Mouse (Mus musculus) small intestine, adult 2 months (tissue): ENCODE results near the gene Gm44511. TPM values are rescaled to one million over a fixed set of nuclear protein-coding genes. Genes with fewer than 3 reads are reported as not detected.
A peak's percentile ranks its signal among the peaks of the same experiment; 100 is the strongest.

ENCODE experiments used
- H3K27ac ChIP-seq: fragments of 200-500 bp; 2 replicates; pipeline ENCODE4 v1.5.1; 2012; ENCODE audit warnings: low read depth, low read length, control low read depth, inconsistent platforms; ENCODE audit not compliant: insufficient read depth
- H3K27me3 ChIP-seq: fragments of 200-500 bp; 2 replicates; pipeline ENCODE4 v1.6.1; 2012; ENCODE audit warnings: mild to moderate bottlenecking, moderate library complexity, low read length, inconsistent platforms; ENCODE audit not compliant: control insufficient read depth, insufficient read depth
- H3K36me3 ChIP-seq: fragments of 200-500 bp; 2 replicates; pipeline ENCODE4 v1.6.1; 2012; ENCODE audit warnings: mild to moderate bottlenecking, low read length, control low read depth, inconsistent platforms; ENCODE audit not compliant: control insufficient read depth, insufficient read depth
- H3K4me1 ChIP-seq: fragments of 200-500 bp; 2 replicates; pipeline ENCODE4 v1.6.1; 2012; ENCODE audit warnings: low read length, inconsistent platforms, mixed read lengths; ENCODE audit not compliant: control insufficient read depth, insufficient read depth, insufficient read length
- H3K4me3 ChIP-seq: fragments of 200-500 bp; 2 replicates; pipeline ENCODE4 v1.5.1; 2012; ENCODE audit warnings: low read depth, mild to moderate bottlenecking, control low read depth, inconsistent platforms, low read length, moderate library complexity
- CTCF ChIP-seq: fragments of 200-500 bp; IDR thresholded peaks from 2 replicates; pipeline ENCODE4 v1.5.1; 2012; ENCODE audit warnings: low read depth, mild to moderate bottlenecking, control low read depth, inconsistent platforms, low read length, moderate library complexity, mixed read lengths; ENCODE audit not compliant: insufficient replicate concordance, insufficient read length; ENCODE audit errors: extremely low read depth
- POLR2A ChIP-seq: fragments of 200-500 bp; IDR thresholded peaks from 2 replicates; pipeline ENCODE4 v1.6.1; 2012; ENCODE audit warnings: low read depth, mild to moderate bottlenecking, control low read depth, inconsistent platforms, low read length, moderate library complexity
- WGBS: fragments of 180-500 bp; shearing (Covaris S2); methylation state at CpG from one replicate; pipeline ENCODE4 v1.1.7; 2018; 5-methylcytosine and 5-hydroxymethylcytosine counted together
- polyA plus RNA-seq: library from polyadenylated mRNA; depleted of rRNA; stranded (reverse); fragments of >200 nt; gene quantifications from 2 replicates; pipeline ENCODE4 v1.2.3, GENCODE M21; 2012; rRNA removed

The Gm44511 gene
- polyA plus RNA-seq: 0.46 TPM in 1 of 2 replicates, not detected in the other

- no peaks in the 10 kb centered on the region for H3K36me3 ChIP-seq
Measured at GRCm38 (mm10) chr6:128826132-128826531, at the start of gene Gm44511, which contains the start of gene Klrb1b. Gm44511 (minus strand) TSS chr6:128826315. Klrb1b (minus strand) TSS chr6:128826331.

GRCm38 (mm10) chr6:128871910-128872610, 45.9 kb upstream of the Gm44511 start:
- H3K36me3 ChIP-seq: no peaks in the 10 kb centered on the region
- no peaks in the 10 kb centered on the region for H3K27me3 ChIP-seq
- H3K4me1 ChIP-seq: no peaks in the 10 kb centered on the region
- TF ChIP-seq CTCF (no peak), POLR2A (no peak)
- no peak overlapping the region for H3K4me3 ChIP-seq
- H3K27ac ChIP-seq: no peak overlapping the region
- WGBS: 79% methylated on average over 1 of the region's 1 CpGs

More at GRCm38 (mm10) chr6:128826132-128826531, at the start of gene Gm44511, which contains the start of gene Klrb1b:
- Histone ChIP-seq H3K27ac (no peak within 1 kb of the TSS), H3K4me1 (no peaks in the 10 kb centered on the region), H3K4me3 (no peak within 1 kb of the TSS), H3K27me3 (no peaks in the 10 kb centered on the region)
- WGBS: 87% methylated on average over 6 of the region's 6 CpGs
- TF ChIP-seq CTCF (no peak), POLR2A (no peak)

DNA sequence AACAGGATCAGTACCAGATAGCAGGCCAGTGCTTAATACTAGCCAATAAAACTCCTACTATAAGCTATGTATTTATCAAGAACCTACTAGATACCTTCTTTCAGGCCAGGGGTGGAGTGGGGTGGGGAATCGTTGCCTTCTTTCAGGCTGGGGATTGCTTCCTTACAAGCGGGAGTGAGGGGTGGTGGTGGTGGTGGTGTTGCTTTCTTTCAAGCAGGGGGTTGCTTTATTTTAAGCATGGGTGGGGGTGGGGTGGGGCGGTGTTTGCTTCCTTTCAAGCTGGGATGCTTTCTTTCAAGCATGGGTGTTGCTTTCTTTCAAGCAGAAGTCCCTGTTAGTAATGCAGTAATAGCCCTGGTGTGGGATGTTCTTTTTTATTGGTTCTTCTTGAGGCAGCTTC, 42.7 kb upstream of the Gm44511 start:
- no peak overlapping the region for H3K4me3 ChIP-seq
- H3K27ac ChIP-seq: no peak overlapping the region
- TF ChIP-seq POLR2A: no peak
- no peak for TF ChIP-seq CTCF
- 81% methylated on average over 3 of the region's 3 CpGs for WGBS
- no peaks in the 10 kb centered on the region for H3K27me3 ChIP-seq
- H3K4me1 ChIP-seq: no peaks in the 10 kb centered on the region
- no peaks in the 10 kb centered on the region for H3K36me3 ChIP-seq

- no peaks in the 10 kb centered on the region for H3K36me3 ChIP-seq
- H3K4me1 ChIP-seq: peaks cover 11% of the 10 kb centered on the region; the same call in 1 of the 2 replicates
- no peak overlapping the region for H3K4me3 ChIP-seq
- no peaks in the 10 kb centered on the region for H3K27me3 ChIP-seq
- H3K27ac ChIP-seq: no peak overlapping the region
- TF ChIP-seq CTCF (no peak), POLR2A (no peak)
- WGBS: 95% methylated on average over 2 of the region's 2 CpGs
Measured at GRCm38 (mm10) chr6:128857976-128858375, 31.9 kb upstream of the Gm44511 start.

DNA sequence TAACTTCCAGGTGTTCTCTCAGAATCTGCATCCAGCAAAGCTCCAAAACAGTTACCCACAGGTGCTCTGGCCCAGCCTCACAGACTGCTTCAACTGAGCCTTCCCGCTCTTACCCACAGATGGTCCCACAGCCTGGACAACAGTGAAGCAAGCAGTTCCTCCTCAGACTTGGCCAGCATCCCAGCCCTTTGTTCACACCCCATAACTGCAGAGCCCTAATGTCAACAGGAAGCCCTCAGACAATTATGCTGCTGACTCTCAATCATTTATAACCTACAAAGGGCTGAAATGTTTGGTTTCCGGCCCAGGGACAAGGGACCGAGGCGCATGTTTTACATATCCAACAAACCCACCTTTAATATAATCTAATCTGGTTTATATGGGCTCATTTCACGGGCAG, 30.1 kb upstream of the Gm44511 start:
- 6% methylated on average over 5 of the region's 5 CpGs for WGBS
- Histone ChIP-seq H3K4me3 (no peak overlapping the region), H3K36me3 (no peaks in the 10 kb centered on the region), H3K4me1 (peaks cover 11% of the 10 kb centered on the region; the same call in 1 of the 2 replicates), H3K27ac (peak overlapping the region; percentile 79), H3K27me3 (no peaks in the 10 kb centered on the region)
- TF ChIP-seq POLR2A (no peak), CTCF (no peak)

GRCm38 (mm10) chr6:128855477-128855876, 29.4 kb upstream of the Gm44511 start:
- Histone ChIP-seq H3K27me3 (no peaks in the 10 kb centered on the region), H3K27ac (peak overlapping the region; percentile 68), H3K4me1 (peaks cover 11% of the 10 kb centered on the region; the same call in 1 of the 2 replicates), H3K4me3 (no peak overlapping the region), H3K36me3 (no peaks in the 10 kb centered on the region)
- TF ChIP-seq POLR2A (no peak), CTCF (no peak)
- WGBS: 24% methylated on average over 1 of the region's 1 CpGs

- H3K4me1 ChIP-seq: peaks cover 11% of the 10 kb centered on the region; the same call in 1 of the 2 replicates
- WGBS: 15% methylated on average over 3 of the region's 3 CpGs
- H3K4me3 ChIP-seq: no peak overlapping the region
- no peaks in the 10 kb centered on the region for H3K36me3 ChIP-seq
- TF ChIP-seq CTCF (no peak), POLR2A (no peak)
- H3K27me3 ChIP-seq: no peaks in the 10 kb centered on the region
- no peak overlapping the region for H3K27ac ChIP-seq
Measured at GRCm38 (mm10) chr6:128854895-128855294, 28.8 kb upstream of the Gm44511 start.
